Mouse (Mus musculus): ENCODE measurements at regions not wholly inside any gene's neighbourhood (a gene's known extent, or its start where the extent isn't known, plus 50 kb on each side); places are given as distances from the start of the nearest gene placed in this dataset.
A peak's percentile ranks its signal among the peaks of the same experiment; 100 is the strongest.

GRCm38 (mm10) chr17:47225306-47226269 lies 143.1 kb upstream of the Mrps10 start:
- peak; percentile 53 for DNase-seq

- no peak for DNase-seq
Observed at GRCm38 (mm10) chr17:47221068-47221796, 147.5 kb upstream of the Mrps10 start.

GRCm38 (mm10) chr17:47219846-47220245 lies 148.8 kb upstream of the Mrps10 start:
- no peak for DNase-seq

GRCm38 (mm10) chr17:47216490-47216889 lies 152.2 kb upstream of the Mrps10 start:
- no peak for DNase-seq

GRCm38 (mm10) chr17:47215841-47216240 lies 152.8 kb upstream of the Mrps10 start:
- DNase-seq: no peak

- no peak for DNase-seq
Observed at GRCm38 (mm10) chr17:47214111-47214510, 154.6 kb upstream of the Mrps10 start.

GRCm38 (mm10) chr17:47210441-47211196 lies 158.1 kb upstream of the Mrps10 start:
- no peak for DNase-seq

GRCm38 (mm10) chr17:47208886-47209585 lies 159.7 kb upstream of the Mrps10 start:
- DNase-seq: peak; percentile 63

GRCm38 (mm10) chr17:47207471-47207870 lies 161.2 kb upstream of the Mrps10 start:
- DNase-seq: no peak

- DNase-seq: no peak
Observed at GRCm38 (mm10) chr17:47204470-47205162, 164.1 kb upstream of the Mrps10 start.

GRCm38 (mm10) chr17:47199206-47199605 lies 169.5 kb upstream of the Mrps10 start:
- no peak for DNase-seq

- no peak for DNase-seq
Observed at GRCm38 (mm10) chr17:47197957-47198356, 170.7 kb upstream of the Mrps10 start.

- DNase-seq: no peak
Observed at GRCm38 (mm10) chr17:47196992-47197391, 171.7 kb upstream of the Mrps10 start.

- no peak for DNase-seq
Observed at GRCm38 (mm10) chr17:47195981-47196380, 172.7 kb upstream of the Mrps10 start.

- no peak for DNase-seq
Observed at GRCm38 (mm10) chr17:47194463-47195012, 174.1 kb upstream of the Mrps10 start.

- DNase-seq: no peak
Observed at GRCm38 (mm10) chr17:47191416-47191815, 177.3 kb upstream of the Mrps10 start.

GRCm38 (mm10) chr17:47189770-47190169 lies 178.9 kb upstream of the Mrps10 start:
- DNase-seq: no peak

GRCm38 (mm10) chr17:47184148-47184547 lies 173.8 kb upstream of the Ubr2 start:
- DNase-seq: no peak

GRCm38 (mm10) chr17:47182118-47182517 lies 171.8 kb upstream of the Ubr2 start:
- no peak for DNase-seq

- DNase-seq: no peak
Observed at GRCm38 (mm10) chr17:47179410-47179809, 169.1 kb upstream of the Ubr2 start.

GRCm38 (mm10) chr17:47178705-47179104 lies 168.3 kb upstream of the Ubr2 start:
- no peak for DNase-seq

All from adrenal gland, postnatal 10 days (tissue).